Mouse (Mus musculus) heart, embryonic 16.5 days (tissue): Measurements from ENCODE around the gene Gatd1. TPM values are rescaled to one million over a fixed set of nuclear protein-coding genes. Genes with fewer than 3 reads are reported as not detected.
A peak's percentile ranks its signal among the peaks of the same experiment; 100 is the strongest.
"Not testable (repeated sequence)": the region's sequence is repeated elsewhere in the genome, so short reads cannot be mapped to it uniquely, and the experiment has no call there.

ENCODE experiments used
- ATAC-seq: fragments of 200-750 bp; cut with Nextera tagmentation; replicated peaks from 2 replicates; pipeline ENCODE4 v1.8.0; 2017; ENCODE audit warnings: moderate number of reproducible peaks; ENCODE audit not compliant: insufficient read depth, low FRiP score; ENCODE audit errors: extremely low read depth
- H3K27ac ChIP-seq: fragments of 300-500 bp; sonication (generic); 2 replicates; pipeline ENCODE4 v1.5.1; 2014; ENCODE audit warnings: mild to moderate bottlenecking, low read length, control low read depth, moderate library complexity
- H3K27me3 ChIP-seq: fragments of 300-500 bp; sonication (generic); 2 replicates; pipeline ENCODE4 v1.6.1; 2014; ENCODE audit warnings: low read length, mixed read lengths; ENCODE audit not compliant: control insufficient read depth, insufficient read depth
- H3K36me3 ChIP-seq: fragments of 300-500 bp; sonication (generic); 2 replicates; pipeline ENCODE4 v1.6.1; 2014; ENCODE audit not compliant: control insufficient read depth, insufficient read depth
- H3K4me1 ChIP-seq: fragments of 300-500 bp; sonication (generic); 2 replicates; pipeline ENCODE4 v1.6.1; 2014; ENCODE audit warnings: low read length, mixed read lengths; ENCODE audit not compliant: control insufficient read depth, insufficient read depth
- H3K4me2 ChIP-seq: fragments of 300-500 bp; sonication (generic); 2 replicates; pipeline ENCODE4 v1.6.1; 2014; ENCODE audit warnings: low read depth, mild to moderate bottlenecking, control low read depth, low read length
- H3K4me3 ChIP-seq: fragments of 300-500 bp; sonication (generic); 2 replicates; pipeline ENCODE4 v1.5.1; 2014; ENCODE audit warnings: mild to moderate bottlenecking, control low read depth, low read length
- H3K9ac ChIP-seq: fragments of 300-500 bp; sonication (generic); 2 replicates; pipeline ENCODE4 v1.6.1; 2014; ENCODE audit warnings: low read length, control low read depth
- H3K9me3 ChIP-seq: fragments of 300-500 bp; sonication (generic); replicated peaks from 2 replicates; pipeline ENCODE4 v1.6.1; 2016; ENCODE audit warnings: low read length; ENCODE audit not compliant: control insufficient read depth
- WGBS: fragments of 180-500 bp; shearing (Covaris S2); extraction: QIAGEN DNeasy Blood & Tissue Kit; methylation state at CpG from one replicate; pipeline ENCODE4 v1.1.7; 2014; 5-methylcytosine and 5-hydroxymethylcytosine counted together
- polyA plus RNA-seq: library from polyadenylated mRNA; unstranded; fragments of >200 nt; fragmentation: Nextera tagmentation; extraction: Ambion mirVana; gene quantifications from 2 replicates; pipeline ENCODE4 v1.2.1, GENCODE M21; 2015

Gene Gatd1
- polyA plus RNA-seq, 1 experiment from 2014 or later: 28.0 TPM

DNA sequence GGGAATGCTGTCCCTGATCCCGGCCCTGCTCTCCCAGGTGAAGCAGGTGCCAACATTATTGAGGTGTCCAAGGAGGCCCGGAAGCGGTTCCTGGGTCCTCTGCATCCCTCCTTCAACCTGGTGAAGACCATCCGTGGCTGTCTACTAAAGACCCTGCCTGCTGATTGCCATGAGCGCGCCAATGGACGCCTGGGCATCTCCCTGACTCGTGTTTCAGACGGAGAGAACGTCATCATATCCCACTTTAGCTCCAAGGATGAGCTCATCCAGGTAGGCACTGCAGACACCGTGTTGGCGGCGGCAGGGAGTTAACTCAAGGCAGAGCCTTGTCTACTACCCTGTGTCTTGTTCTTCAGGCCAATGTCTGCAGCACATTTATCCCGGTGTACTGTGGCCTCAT is 43.3 kb upstream of the Gatd1 start:
- H3K27ac ChIP-seq: no peak overlapping the region
- 93% methylated on average over 14 of the region's 14 CpGs for WGBS
- H3K9ac ChIP-seq: no peak overlapping the region
- H3K27me3 ChIP-seq: peaks cover 9% of the 10 kb centered on the region; the same call in 1 of the 2 replicates
- no peak for ATAC-seq
- H3K4me1 ChIP-seq: peaks cover 27% of the 10 kb centered on the region
- H3K9me3 ChIP-seq: no peaks in the 10 kb centered on the region
- no peak overlapping the region for H3K4me2 ChIP-seq
- H3K4me3 ChIP-seq: no peak overlapping the region
- H3K36me3 ChIP-seq: peaks cover 22% of the 10 kb centered on the region

GRCm38 (mm10) chr7:141456739-141457138 is 42.8 kb upstream of the Gatd1 start:
- WGBS: 80% methylated on average over 6 of the region's 6 CpGs
- peaks cover 22% of the 10 kb centered on the region for H3K36me3 ChIP-seq
- H3K9me3 ChIP-seq: no peaks in the 10 kb centered on the region
- H3K4me3 ChIP-seq: no peak overlapping the region
- no peak for ATAC-seq
- H3K9ac ChIP-seq: no peak overlapping the region
- no peak overlapping the region for H3K27ac ChIP-seq
- H3K4me2 ChIP-seq: peak overlapping the region; percentile 95; the same call in 1 of the 2 replicates
- peaks cover 5% of the 10 kb centered on the region; the same call in 1 of the 2 replicates for H3K27me3 ChIP-seq
- peaks cover 22% of the 10 kb centered on the region for H3K4me1 ChIP-seq

- Histone ChIP-seq H3K27ac (peak overlapping the region; percentile 93), H3K9me3 (no peaks in the 10 kb centered on the region)
- WGBS: under 1% methylated on average over 23 of the region's 23 CpGs
Measured at GRCm38 (mm10) chr7:141455610-141456314, 41.8 kb upstream of the Gatd1 start.

GRCm38 (mm10) chr7:141454967-141455551 is 41.1 kb upstream of the Gatd1 start, which contains the start of gene Pnpla2:
Gene Pnpla2 (plus strand): TSS chr7:141455198.
- peak; percentile 87 for ATAC-seq
- 0% methylated on average over 45 of the region's 45 CpGs for WGBS

More at GRCm38 (mm10) chr7:141455610-141456314, 41.8 kb upstream of the Gatd1 start:
- H3K4me1 ChIP-seq: peaks cover 17% of the 10 kb centered on the region
- H3K4me3 ChIP-seq: peak overlapping the region; percentile 69
- ATAC-seq: peak; percentile 53
- peaks cover 30% of the 10 kb centered on the region for H3K36me3 ChIP-seq
- peak overlapping the region; percentile 95 for H3K4me2 ChIP-seq
- peaks cover 4% of the 10 kb centered on the region; the same call in 1 of the 2 replicates for H3K27me3 ChIP-seq
- peak overlapping the region; percentile 88 for H3K9ac ChIP-seq

GRCm38 (mm10) chr7:141453636-141454035 is 39.7 kb upstream of the Gatd1 start:
- peaks cover 24% of the 10 kb centered on the region for H3K36me3 ChIP-seq
- H3K27me3 ChIP-seq: no peaks in the 10 kb centered on the region
- H3K4me1 ChIP-seq: peaks cover 21% of the 10 kb centered on the region
- no peak overlapping the region for H3K9ac ChIP-seq
- H3K9me3 ChIP-seq: no peaks in the 10 kb centered on the region
- H3K4me3 ChIP-seq: no peak overlapping the region
- no peak overlapping the region for H3K27ac ChIP-seq
- no peak overlapping the region for H3K4me2 ChIP-seq
- no peak for ATAC-seq
- WGBS: 66% methylated on average over 2 of the region's 2 CpGs

More at GRCm38 (mm10) chr7:141454967-141455551, 41.1 kb upstream of the Gatd1 start, which contains the start of gene Pnpla2:
- Histone ChIP-seq H3K4me2 (peak within 1 kb of the TSS; percentile 95), H3K27ac (peak within 1 kb of the TSS; percentile 93), H3K9ac (peak within 1 kb of the TSS; percentile 88), H3K36me3 (peaks cover 33% of the 10 kb centered on the region), H3K4me3 (peak within 1 kb of the TSS; percentile 69), H3K4me1 (peaks cover 17% of the 10 kb centered on the region), H3K9me3 (no peaks in the 10 kb centered on the region), H3K27me3 (no peaks in the 10 kb centered on the region)

DNA sequence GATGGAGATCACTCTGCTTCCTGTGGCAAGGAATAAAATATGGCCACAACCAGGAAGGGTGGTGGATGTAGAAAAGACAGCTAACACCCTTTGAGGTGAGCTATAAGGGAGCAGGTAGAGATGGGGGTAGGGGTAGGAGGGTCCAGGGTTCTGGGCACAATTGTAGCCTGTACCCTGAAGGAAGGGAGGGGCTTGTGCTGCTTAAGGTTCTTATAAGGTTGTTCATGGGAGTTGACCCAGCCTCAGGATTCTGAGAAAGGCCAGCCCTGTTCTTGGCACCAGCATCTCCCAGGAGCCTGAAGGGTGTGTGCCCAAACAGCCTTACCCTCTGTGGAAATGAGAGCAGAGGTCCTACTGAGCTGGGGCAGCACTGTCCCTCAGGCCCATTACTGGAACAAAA is 38.0 kb upstream of the Gatd1 start:
- Histone ChIP-seq H3K27me3 (no peaks in the 10 kb centered on the region), H3K9ac (no peak overlapping the region), H3K4me2 (no peak overlapping the region), H3K4me1 (peaks cover 25% of the 10 kb centered on the region), H3K4me3 (no peak overlapping the region), H3K27ac (no peak overlapping the region), H3K36me3 (peaks cover 18% of the 10 kb centered on the region), H3K9me3 (no peaks in the 10 kb centered on the region)
- ATAC-seq: no peak

GRCm38 (mm10) chr7:141447110-141447991 is 33.4 kb upstream of the Gatd1 start, which contains the start of gene Rplp2:
Gene Rplp2 (plus strand): TSS chr7:141447370.
- Histone ChIP-seq H3K9ac (peak within 1 kb of the TSS; percentile 92), H3K4me3 (peak within 1 kb of the TSS; percentile 83), H3K9me3 (no peaks in the 10 kb centered on the region), H3K27ac (peak within 1 kb of the TSS; percentile 95), H3K4me1 (peaks cover 25% of the 10 kb centered on the region), H3K27me3 (no peaks in the 10 kb centered on the region), H3K36me3 (peaks cover 18% of the 10 kb centered on the region), H3K4me2 (peak within 1 kb of the TSS; percentile 74)
- WGBS: under 1% methylated on average over 63 of the region's 63 CpGs
- peak; percentile 89 for ATAC-seq

- H3K4me1 ChIP-seq: peaks cover 26% of the 10 kb centered on the region
- not testable (repeated sequence) for H3K27me3 ChIP-seq, H3K4me2 ChIP-seq, ATAC-seq, H3K9me3 ChIP-seq, H3K27ac ChIP-seq, H3K4me3 ChIP-seq, H3K9ac ChIP-seq
- peaks cover 17% of the 10 kb centered on the region for H3K36me3 ChIP-seq
- 79% methylated on average over 3 of the region's 3 CpGs for WGBS
Measured at GRCm38 (mm10) chr7:141446374-141446773, 32.4 kb upstream of the Gatd1 start.
